Mouse (Mus musculus) liver, embryonic 14.5 days (tissue): ENCODE results near the gene Tep1. TPM values are rescaled to one million over a fixed set of nuclear protein-coding genes. Genes with fewer than 3 reads are reported as not detected.

Source experiments
- ATAC-seq: fragments of 200-750 bp; cut with Nextera tagmentation; 2 replicates; pipeline ENCODE4 v1.8.0; 2017; ENCODE audit warnings: moderate number of reproducible peaks, mild to moderate bottlenecking, moderate library complexity; ENCODE audit not compliant: insufficient read depth
- DNase-seq, 3 experiments: peaks; one replicate each; pipeline ENCODE4 v3.0.0-alpha.2; 2012 to 2013; ENCODE audit warnings: low read depth in 3 of 3, low spot score in 3 of 3
- H3K27ac ChIP-seq: fragments of 300-500 bp; sonication (generic); 2 replicates; pipeline ENCODE4 v1.5.1; 2014; ENCODE audit warnings: moderate library complexity, mild to moderate bottlenecking, control low read depth, inconsistent platforms
- H3K27me3 ChIP-seq: fragments of 300-500 bp; sonication (generic); 2 replicates; pipeline ENCODE4 v1.6.1; 2014; ENCODE audit warnings: mild to moderate bottlenecking, low read length, moderate library complexity; ENCODE audit not compliant: control insufficient read depth, insufficient read depth
- H3K36me3 ChIP-seq: fragments of 300-500 bp; sonication (generic); replicated peaks from 2 replicates; pipeline ENCODE4 v1.6.1; 2014; ENCODE audit warnings: low read depth; ENCODE audit not compliant: control insufficient read depth, insufficient read depth
- H3K4me1 ChIP-seq, 2 experiments: fragments of 200-500 bp in 1 of 2; fragments of 300-500 bp in 1 of 2; sonication (generic) in 1 of 2; replicated peaks; 2 replicates each; pipeline ENCODE4 v1.6.1; 2012 to 2014; ENCODE audit warnings: antibody characterized with exemption in 1 of 2, inconsistent platforms in 1 of 2, low read length in 1 of 2; ENCODE audit not compliant: control insufficient read depth in 2 of 2, insufficient read depth in 2 of 2
- H3K4me2 ChIP-seq: fragments of 300-500 bp; sonication (generic); 2 replicates; pipeline ENCODE4 v1.6.1; 2014; ENCODE audit warnings: low read depth, mild to moderate bottlenecking, control low read depth, moderate library complexity
- H3K4me3 ChIP-seq, 2 experiments: fragments of 200-500 bp in 1 of 2; fragments of 300-500 bp in 1 of 2; sonication (generic) in 1 of 2; 2 replicates each; pipeline ENCODE4 v1.5.1; 2012 to 2014; ENCODE audit warnings: low read depth in 2 of 2, low read length in 2 of 2, mild to moderate bottlenecking in 2 of 2, control low read depth in 1 of 2, inconsistent platforms in 1 of 2, moderate library complexity in 1 of 2; ENCODE audit not compliant: insufficient read depth in 1 of 2
- H3K9ac ChIP-seq: fragments of 300-500 bp; sonication (generic); replicated peaks from 2 replicates; pipeline ENCODE4 v1.6.1; 2014; ENCODE audit warnings: mild to moderate bottlenecking, control low read depth, moderate library complexity
- H3K9me3 ChIP-seq: fragments of 300-500 bp; sonication (generic); 2 replicates; pipeline ENCODE4 v1.6.1; 2016; ENCODE audit warnings: low read length, mixed read lengths; ENCODE audit not compliant: control insufficient read depth
- CTCF ChIP-seq: IDR thresholded peaks from 2 replicates; pipeline ENCODE4 v1.5.1; 2016; ENCODE audit warnings: antibody characterized with exemption, low read depth, control low read depth
- EP300 ChIP-seq: IDR thresholded peaks from 2 replicates; pipeline ENCODE4 v1.6.1; 2016; ENCODE audit warnings: antibody characterized with exemption, low read depth
- WGBS: fragments of 180-500 bp; shearing (Covaris S2); extraction: QIAGEN DNeasy Blood & Tissue Kit; methylation state at CpG from one replicate; pipeline ENCODE4 v1.1.7; 2014; ENCODE audit not compliant: insufficient replicate concordance; 5-methylcytosine and 5-hydroxymethylcytosine counted together
- polyA plus RNA-seq, 2 experiments: library from polyadenylated mRNA; depleted of rRNA in 1 of 2; stranded (reverse) in 1 of 2; unstranded in 1 of 2; fragments of >200 nt; fragmentation: Nextera tagmentation in 1 of 2; extraction: Ambion mirVana in 1 of 2; gene quantifications; 2 replicates each; pipeline versions ENCODE4 v1.2.1 to v1.2.3; 2012 to 2014

The Tep1 gene
- polyA plus RNA-seq, 2 experiments, result 2.2 to 3.0 TPM

- 25% methylated on average over 19 of the region's 19 CpGs for WGBS
- H3K9ac ChIP-seq, result peak overlapping the region; percentile 9; the same call in 1 of the 2 replicates
- peak; percentile 53; the same call in 1 of the 2 replicates for ATAC-seq
These were observed 25.8 kb upstream of the Tep1 start for GRCm38 (mm10) chr14:50895985-50896746.

GRCm38 (mm10) chr14:50895407-50895806 is 25.0 kb upstream of the Tep1 start:
- Histone ChIP-seq H3K27me3 (peaks cover 9% of the 10 kb centered on the region), H3K4me3 (no peak overlapping the region), H3K36me3 (no peaks in the 10 kb centered on the region), H3K4me2 (no peak overlapping the region), H3K4me1 (peaks cover 0 to 2% of the 10 kb centered on the region in 2 experiments; a peak in 1 of 4 replicates), H3K9ac (no peak overlapping the region), H3K27ac (no peak overlapping the region), H3K9me3 (no peaks in the 10 kb centered on the region)
- TF ChIP-seq EP300 (no peak), CTCF (no peak)
- no peak for DNase-seq
- no peak for ATAC-seq

More at GRCm38 (mm10) chr14:50895985-50896746, 25.8 kb upstream of the Tep1 start:
- H3K4me1 ChIP-seq, result peaks cover 0 to 2% of the 10 kb centered on the region in 2 experiments; a peak in 1 of 4 replicates
- peak overlapping the region; percentile 2 to 38 for H3K4me3 ChIP-seq
- TF ChIP-seq EP300, result no peak
- TF ChIP-seq CTCF, result no peak
- H3K27me3 ChIP-seq, result peaks cover 9% of the 10 kb centered on the region
- H3K36me3 ChIP-seq, result no peaks in the 10 kb centered on the region
- peak overlapping the region; percentile 60 for H3K4me2 ChIP-seq
- DNase-seq, result peak; percentile 27 to 31 (median 28)
- no peak overlapping the region for H3K27ac ChIP-seq
- no peaks in the 10 kb centered on the region for H3K9me3 ChIP-seq

- 63% methylated on average over 22 of the region's 22 CpGs for WGBS
- Histone ChIP-seq H3K4me1 (peaks cover 0 to 2% of the 10 kb centered on the region in 2 experiments; a peak in 1 of 4 replicates), H3K4me2 (no peak overlapping the region), H3K9ac (no peak overlapping the region), H3K36me3 (no peaks in the 10 kb centered on the region), H3K9me3 (no peaks in the 10 kb centered on the region), H3K4me3 (no peak overlapping the region), H3K27ac (no peak overlapping the region), H3K27me3 (peaks cover 9% of the 10 kb centered on the region)
- no peak for ATAC-seq
- no peak for DNase-seq
- no peak for TF ChIP-seq EP300
These were observed 22.4 kb upstream of the Tep1 start for GRCm38 (mm10) chr14:50892541-50893459.

- H3K9me3 ChIP-seq, result no peaks in the 10 kb centered on the region
- no peak overlapping the region for H3K4me2 ChIP-seq
- WGBS, result 56% methylated on average over 7 of the region's 7 CpGs
- H3K27me3 ChIP-seq, result peaks cover 8% of the 10 kb centered on the region
- no peak overlapping the region for H3K27ac ChIP-seq
- no peaks in the 10 kb centered on the region for H3K36me3 ChIP-seq
- H3K4me3 ChIP-seq, result no peak overlapping the region
- no peak for DNase-seq
- TF ChIP-seq EP300, result no peak
- no peak for TF ChIP-seq CTCF
- H3K9ac ChIP-seq, result no peak overlapping the region
- no peak for ATAC-seq
- peaks cover 0 to 2% of the 10 kb centered on the region in 2 experiments; a peak in 1 of 4 replicates for H3K4me1 ChIP-seq
These were observed 21.7 kb upstream of the Tep1 start for GRCm38 (mm10) chr14:50892091-50892490.

GRCm38 (mm10) chr14:50891621-50892020 is 21.3 kb upstream of the Tep1 start:
- Histone ChIP-seq H3K27ac (no peak overlapping the region), H3K9me3 (no peaks in the 10 kb centered on the region), H3K4me2 (no peak overlapping the region), H3K27me3 (peaks cover 4% of the 10 kb centered on the region), H3K4me1 (peaks cover 0 to 2% of the 10 kb centered on the region in 2 experiments; a peak in 1 of 4 replicates), H3K4me3 (no peak overlapping the region), H3K36me3 (no peaks in the 10 kb centered on the region), H3K9ac (no peak overlapping the region)
- 81% methylated on average over 8 of the region's 8 CpGs for WGBS
- no peak for DNase-seq
- no peak for ATAC-seq
- TF ChIP-seq EP300, result no peak
- TF ChIP-seq CTCF, result no peak
